Mouse (Mus musculus): ENCODE measurements around the gene Gm13119. TPM values are rescaled to one million over a fixed set of nuclear protein-coding genes. Genes with fewer than 3 reads are reported as not detected.
"Not testable (repeated sequence)": the region's sequence is repeated elsewhere in the genome, so short reads cannot be mapped to it uniquely, and the experiment has no call there.

Gene Gm13119
- polyA plus RNA-seq (2015; fragmentation: Nextera tagmentation; extraction: Ambion mirVana), result not detected in 2 replicates

GRCm38 (mm10) chr4:144357642-144358041 is at the start of gene Gm13119:
Gene Gm13119 (plus strand): TSS chr4:144357942.
- ATAC-seq (ENCODE audit: low FRiP score); H3K27ac ChIP-seq (replicated peaks): not testable (repeated sequence)

GRCm38 (mm10) chr4:144312666-144313460 is 44.9 kb upstream of the Gm13119 start:
- not testable (repeated sequence) for ATAC-seq (ENCODE audit: low FRiP score); H3K4me2 ChIP-seq; H3K9ac ChIP-seq (replicated peaks); H3K36me3 ChIP-seq; H3K4me1 ChIP-seq; H3K9me3 ChIP-seq (replicated peaks); H3K4me3 ChIP-seq (replicated peaks); H3K27me3 ChIP-seq (replicated peaks); H3K27ac ChIP-seq (replicated peaks)
- 77% methylated on average over 2 of the region's 2 CpGs for WGBS

More at GRCm38 (mm10) chr4:144357642-144358041, at the start of gene Gm13119:
- H3K27me3 ChIP-seq (replicated peaks); H3K9me3 ChIP-seq (replicated peaks); H3K4me1 ChIP-seq; H3K36me3 ChIP-seq; H3K4me2 ChIP-seq; H3K4me3 ChIP-seq (replicated peaks); H3K9ac ChIP-seq (replicated peaks): not testable (repeated sequence)
- 88% methylated on average over 3 of the region's 3 CpGs for WGBS

- not testable (repeated sequence) for H3K9ac ChIP-seq (replicated peaks); H3K4me2 ChIP-seq; H3K4me3 ChIP-seq (replicated peaks); H3K36me3 ChIP-seq; ATAC-seq (ENCODE audit: low FRiP score); H3K4me1 ChIP-seq; H3K27me3 ChIP-seq (replicated peaks); H3K27ac ChIP-seq (replicated peaks); H3K9me3 ChIP-seq (replicated peaks)
- WGBS, result 62% methylated on average over 4 of the region's 4 CpGs
These were observed 27.8 kb upstream of the Gm13119 start, which contains the start of gene Gm13128 for GRCm38 (mm10) chr4:144329949-144330348. Gene Gm13128 (plus strand): TSS chr4:144330249.

- H3K27ac ChIP-seq (replicated peaks); H3K4me1 ChIP-seq; ATAC-seq (ENCODE audit: low FRiP score); H3K9ac ChIP-seq (replicated peaks); H3K27me3 ChIP-seq (replicated peaks); H3K4me2 ChIP-seq; H3K36me3 ChIP-seq; H3K9me3 ChIP-seq (replicated peaks); H3K4me3 ChIP-seq (replicated peaks): not testable (repeated sequence)
- 93% methylated on average over 2 of the region's 3 CpGs for WGBS
These were observed 21.9 kb upstream of the Gm13119 start for GRCm38 (mm10) chr4:144335856-144336255.

- H3K9ac ChIP-seq (replicated peaks), result no peak within 1 kb of the TSS
- H3K4me1 ChIP-seq, result no peaks in the 10 kb centered on the region
- no peak for ATAC-seq (ENCODE audit: low FRiP score)
- H3K4me3 ChIP-seq (replicated peaks), result no peak within 1 kb of the TSS
- no peak within 1 kb of the TSS for H3K4me2 ChIP-seq
- H3K36me3 ChIP-seq, result no peaks in the 10 kb centered on the region
- no peak within 1 kb of the TSS for H3K27ac ChIP-seq (replicated peaks)
- 56% methylated on average over 2 of the region's 2 CpGs for WGBS
- H3K27me3 ChIP-seq (replicated peaks), result no peaks in the 10 kb centered on the region
- 0 out of 2 replicates have a peak, but pooled peaks cover 5% of the 10 kb centered on the region for H3K9me3 ChIP-seq (replicated peaks)
These were observed 20.2 kb downstream of the Gm13119 start, which contains the start of gene Pramef20 for GRCm38 (mm10) chr4:144377911-144378310. Gene Pramef20 (minus strand): TSS chr4:144377933.

- Histone ChIP-seq H3K4me2 (no peak overlapping the region), H3K4me3 (replicated peaks) (no peak overlapping the region), H3K36me3 (no peaks in the 10 kb centered on the region), H3K9ac (replicated peaks) (no peak overlapping the region), H3K27me3 (replicated peaks) (no peaks in the 10 kb centered on the region), H3K27ac (replicated peaks) (no peak overlapping the region), H3K4me1 (no peaks in the 10 kb centered on the region), H3K9me3 (replicated peaks) (peaks cover 18% of the 10 kb centered on the region; the same call in 1 of the 2 replicates)
- ATAC-seq (ENCODE audit: low FRiP score), result no peak
- WGBS, result 26% methylated on average over 3 of the region's 3 CpGs
These were observed 38.6 kb downstream of the Gm13119 start for GRCm38 (mm10) chr4:144396316-144396715.

- no peaks in the 10 kb centered on the region for H3K36me3 ChIP-seq
- no peak overlapping the region for H3K27ac ChIP-seq (replicated peaks)
- H3K9ac ChIP-seq (replicated peaks), result no peak overlapping the region
- H3K27me3 ChIP-seq (replicated peaks), result no peaks in the 10 kb centered on the region
- no peaks in the 10 kb centered on the region for H3K9me3 ChIP-seq (replicated peaks)
- H3K4me3 ChIP-seq (replicated peaks), result no peak overlapping the region
- H3K4me2 ChIP-seq, result no peak overlapping the region
- no peaks in the 10 kb centered on the region for H3K4me1 ChIP-seq
- 83% methylated on average over 4 of the region's 4 CpGs for WGBS
- ATAC-seq (ENCODE audit: low FRiP score), result no peak
These were observed 45.0 kb downstream of the Gm13119 start for GRCm38 (mm10) chr4:144402712-144403111.

- peak overlapping the region; percentile 11; the same call in 1 of the 2 replicates for H3K4me3 ChIP-seq (replicated peaks)
- H3K9ac ChIP-seq (replicated peaks), result no peak overlapping the region
- ATAC-seq (ENCODE audit: low FRiP score), result no peak
- no peaks in the 10 kb centered on the region for H3K36me3 ChIP-seq
- H3K9me3 ChIP-seq (replicated peaks), result no peaks in the 10 kb centered on the region
- H3K27ac ChIP-seq (replicated peaks), result no peak overlapping the region
- no peaks in the 10 kb centered on the region for H3K27me3 ChIP-seq (replicated peaks)
- WGBS, result 9% methylated on average over 17 of the region's 17 CpGs
- peak overlapping the region; percentile 48 for H3K4me2 ChIP-seq
- H3K4me1 ChIP-seq, result no peaks in the 10 kb centered on the region
These were observed 46.8 kb downstream of the Gm13119 start for GRCm38 (mm10) chr4:144404456-144405086.

- no peak overlapping the region for H3K4me3 ChIP-seq (replicated peaks)
- H3K27ac ChIP-seq (replicated peaks), result no peak overlapping the region
- H3K9ac ChIP-seq (replicated peaks), result no peak overlapping the region
- H3K9me3 ChIP-seq (replicated peaks), result no peaks in the 10 kb centered on the region
- 63% methylated on average over 3 of the region's 3 CpGs for WGBS
- ATAC-seq (ENCODE audit: low FRiP score), result no peak
- no peaks in the 10 kb centered on the region for H3K4me1 ChIP-seq
- H3K27me3 ChIP-seq (replicated peaks), result no peaks in the 10 kb centered on the region
- no peak overlapping the region for H3K4me2 ChIP-seq
- no peaks in the 10 kb centered on the region for H3K36me3 ChIP-seq
These were observed 48.5 kb downstream of the Gm13119 start for GRCm38 (mm10) chr4:144406261-144406660.

- Histone ChIP-seq H3K4me1 (no peaks in the 10 kb centered on the region), H3K27me3 (replicated peaks) (no peaks in the 10 kb centered on the region), H3K36me3 (no peaks in the 10 kb centered on the region), H3K9ac (replicated peaks) (no peak within 1 kb of the TSS), H3K9me3 (replicated peaks) (no peaks in the 10 kb centered on the region), H3K27ac (replicated peaks) (no peak within 1 kb of the TSS), H3K4me3 (replicated peaks) (no peak within 1 kb of the TSS), H3K4me2 (no peak within 1 kb of the TSS)
- WGBS, result 87% methylated on average over 9 of the region's 9 CpGs
- ATAC-seq (ENCODE audit: low FRiP score), result no peak
These were observed 50.5 kb downstream of the Gm13119 start, which contains the start of gene Pramef12 for GRCm38 (mm10) chr4:144408290-144408689. Gene Pramef12 (minus strand): TSS chr4:144408464.
